Mouse (Mus musculus): Measurements from ENCODE around the gene Nkx6-2.

- TF ChIP-seq POLR2AphosphoS2 (IDR thresholded peaks at IDR 0.05; ENCODE audit: insufficient read length, low read depth) (no peak), POLR2A (IDR thresholded peaks at IDR 0.05; ENCODE audit: insufficient read length, low read depth) (no peak)
Observed at GRCm38 (mm10) chr7:139538541-139538940, 44.1 kb downstream of the Nkx6-2 start.
